ENCODE assay signal across 1 mouse cellular context in the genomic region with DNA sequence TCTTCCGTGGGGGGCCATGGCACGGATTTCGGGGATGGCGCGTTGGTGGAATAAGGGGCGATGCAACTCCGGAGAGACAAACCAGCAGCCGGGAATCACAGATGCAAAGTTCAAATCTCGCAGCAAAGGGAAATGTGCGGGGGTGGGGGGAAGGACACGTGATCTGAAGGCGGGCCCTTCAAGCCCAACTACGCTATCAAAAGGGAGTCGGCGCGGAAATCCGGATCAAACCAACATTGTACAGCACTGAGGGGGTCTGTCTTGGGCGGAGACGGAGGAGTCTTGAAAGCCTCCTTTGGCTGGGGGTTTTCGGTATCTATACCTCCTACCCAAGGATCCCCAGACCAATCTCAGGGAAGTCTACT.
TF ChIP-seq lines count a peak whose summit lies in the region.

A gene (minus strand): TSS at position 202 of the 365 bp plus-strand sequence.

TF ChIP-seq in MEL, 35 proteins besides CTCF, POLR2A, EP300 and RAD21 (continued from another document):
- TF ChIP-seq ETS1 (IDR thresholded peaks at IDR 0.05; ENCODE audit: low read depth, low read length) (peak; percentile 38; the same call in 1 of the 2 replicates), UBTF (IDR thresholded peaks at IDR 0.05; ENCODE audit: borderline replicate concordance, insufficient read depth, low read depth, low read length) (no peak), GATA1 (IDR thresholded peaks at IDR 0.05; ENCODE audit: low read depth, low read length) (peak; percentile 21; the same call in 1 of the 2 replicates)
TF ChIP-seq in MEL: peak in this region for 21.
